Mouse (Mus musculus) myocyte (in vitro differentiated cells): ENCODE results near the gene Mettl14.

Experiments used
- POLR2A ChIP-seq: IDR thresholded peaks from one replicate; pipeline ENCODE4 v1.6.1; 2011; ENCODE audit warnings: low read depth, mild to moderate bottlenecking, control low read depth, moderate library complexity; ENCODE audit not compliant: insufficient read length
- TCF3 ChIP-seq: IDR thresholded peaks from one replicate; pipeline ENCODE4 v1.6.1; 2011; ENCODE audit warnings: low read depth, control low read depth; ENCODE audit not compliant: insufficient read length

GRCm38 (mm10) chr3:123425647-123426046, 39.7 kb upstream of the Mettl14 start:
- TF ChIP-seq POLR2A (no peak), TCF3 (no peak)
